Mouse (Mus musculus) spleen, adult 12 weeks (tissue): Measurements from ENCODE around the gene Zfp341.
A peak's percentile ranks its signal among the peaks of the same experiment; 100 is the strongest.

ENCODE experiments used
- DNase-seq: peaks from one replicate; pipeline ENCODE4 v3.0.0; 2022; ENCODE audit warnings: low spot score

Gene Zfp341

GRCm38 (mm10) chr2:154586405-154586804, 26.7 kb upstream of the Zfp341 start:
- DNase-seq: peak; percentile 32

- DNase-seq: no peak
Observed at GRCm38 (mm10) chr2:154589051-154589450, 24.0 kb upstream of the Zfp341 start.

GRCm38 (mm10) chr2:154591239-154591638, 21.9 kb upstream of the Zfp341 start:
- no peak for DNase-seq

- no peak for DNase-seq
Observed at GRCm38 (mm10) chr2:154593025-154593424, 20.1 kb upstream of the Zfp341 start.

DNA sequence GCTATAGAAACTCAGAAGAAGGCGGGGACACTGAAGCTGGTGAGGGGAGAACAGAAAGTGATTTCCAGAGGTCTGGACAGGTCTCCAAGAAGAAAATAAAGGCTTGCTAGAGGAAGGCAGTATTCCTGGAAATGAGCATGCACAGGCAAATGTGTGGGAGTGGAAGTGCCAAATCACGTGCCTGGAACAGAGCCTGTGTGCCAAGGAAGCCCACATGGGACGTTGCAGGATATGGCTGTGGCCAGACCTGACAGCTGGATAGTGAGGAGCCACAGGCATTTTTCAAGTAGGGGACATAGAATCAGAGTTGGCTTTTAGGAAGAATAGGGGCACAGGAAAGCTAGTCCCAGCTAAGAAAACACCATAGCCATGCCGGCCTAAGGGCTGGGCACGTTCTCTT, 17.3 kb upstream of the Zfp341 start:
- no peak for DNase-seq

DNA sequence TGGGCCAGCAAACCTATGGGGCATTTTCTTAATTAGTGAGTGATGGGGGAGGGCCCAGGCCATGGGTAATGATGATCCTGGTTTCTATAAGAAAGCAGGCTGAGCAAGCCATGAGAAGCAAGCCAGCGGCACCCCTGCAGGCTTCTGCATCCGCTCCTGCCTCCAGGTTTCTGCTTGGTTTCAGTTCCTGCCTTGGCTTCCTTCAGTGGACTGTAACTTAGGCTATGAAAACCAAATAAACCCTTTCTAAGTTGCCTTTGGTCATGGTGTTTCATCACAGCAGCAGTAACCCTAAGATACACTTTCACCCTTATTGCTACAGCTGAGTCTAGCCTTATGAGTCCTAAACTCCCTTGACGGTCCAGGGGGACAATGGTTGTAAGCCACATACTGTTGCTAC, 15.7 kb upstream of the Zfp341 start:
- DNase-seq: no peak

GRCm38 (mm10) chr2:154600586-154600985, 12.5 kb upstream of the Zfp341 start:
- DNase-seq: no peak

GRCm38 (mm10) chr2:154601324-154601723, 11.8 kb upstream of the Zfp341 start:
- no peak for DNase-seq

- no peak for DNase-seq
Observed at GRCm38 (mm10) chr2:154603007-154603637, 10.0 kb upstream of the Zfp341 start.

- DNase-seq: peak; percentile 97
Observed at GRCm38 (mm10) chr2:154603638-154604153, 9.4 kb upstream of the Zfp341 start, which contains the start of gene Pxmp4. Pxmp4 (minus strand) TSS chr2:154603708.

DNA sequence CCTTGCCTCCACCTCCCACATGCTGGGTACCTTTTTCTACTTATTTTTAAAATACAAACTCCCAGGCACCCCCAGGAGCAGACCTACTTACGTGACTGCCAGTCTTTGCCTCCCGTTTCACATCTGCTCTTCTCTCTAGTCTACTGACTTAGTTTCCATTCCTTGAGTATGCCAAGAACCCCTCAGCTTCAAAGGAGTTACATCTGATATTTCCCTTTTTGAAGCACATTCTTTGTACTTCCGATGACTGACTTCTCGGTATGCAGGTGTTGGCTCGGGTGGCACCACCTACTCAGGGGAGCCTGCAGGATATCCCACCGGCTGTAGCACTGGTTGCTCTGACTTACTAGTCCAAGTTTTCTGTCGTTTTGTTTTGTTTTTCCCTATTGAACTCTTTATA, 8.9 kb upstream of the Zfp341 start:
- DNase-seq: no peak

DNA sequence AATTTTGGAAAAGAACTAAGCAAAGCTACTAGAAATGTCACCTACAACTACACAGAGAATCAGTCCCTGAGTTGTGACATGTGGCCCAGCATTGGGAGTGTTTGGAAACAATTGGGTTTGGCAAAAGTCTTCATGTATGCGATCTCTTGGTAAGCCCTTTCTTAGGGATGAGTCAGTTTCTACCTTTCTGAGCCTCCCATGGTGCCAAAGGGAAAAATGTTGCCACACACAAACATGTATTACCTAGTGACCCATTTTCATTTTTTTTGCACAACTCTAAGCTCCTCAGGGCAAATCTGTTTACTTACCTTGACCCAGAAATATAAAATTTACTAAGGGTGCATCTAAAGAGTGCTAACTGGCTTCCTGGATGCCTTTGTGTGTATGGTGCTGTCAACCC, 6.1 kb upstream of the Zfp341 start:
- no peak for DNase-seq

- no peak for DNase-seq
Observed at GRCm38 (mm10) chr2:154609050-154609767, 3.9 kb upstream of the Zfp341 start.

DNA sequence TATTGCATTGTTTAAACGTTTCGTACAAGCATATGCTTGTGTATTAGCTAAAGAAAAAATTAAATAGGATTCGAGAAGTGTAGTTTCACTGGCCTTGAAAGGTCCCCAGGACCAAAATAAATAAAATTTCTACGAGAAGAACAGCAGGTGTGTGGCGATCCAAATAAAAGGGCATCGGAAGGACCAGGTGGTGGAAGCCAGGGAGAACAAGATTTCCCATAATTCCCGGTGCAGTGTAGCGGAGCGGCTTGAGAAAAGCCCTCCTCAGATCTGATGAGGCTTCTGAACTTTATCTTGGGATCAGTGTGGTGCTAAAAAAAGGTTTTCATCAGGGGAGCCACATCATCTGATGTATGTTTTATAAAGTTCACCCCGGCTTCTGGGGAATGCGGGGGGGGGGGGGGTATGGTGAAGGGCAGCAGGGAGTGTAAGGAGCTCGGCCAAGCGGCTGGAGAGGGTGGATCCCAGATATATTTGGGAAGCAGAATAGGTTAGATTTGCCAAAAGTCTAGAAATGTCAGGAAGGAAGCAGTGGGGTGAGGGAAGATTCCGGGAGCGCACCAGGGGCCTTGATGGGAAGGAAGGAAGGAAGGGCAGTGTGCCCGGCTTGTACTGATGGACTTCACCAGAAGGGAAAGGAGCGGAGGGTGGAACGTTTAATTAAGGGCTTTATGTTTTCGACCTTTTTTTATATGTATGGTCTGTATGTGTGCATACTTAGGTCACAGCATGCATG, 1.9 kb downstream of the Zfp341 start:
- no peak for DNase-seq

DNA sequence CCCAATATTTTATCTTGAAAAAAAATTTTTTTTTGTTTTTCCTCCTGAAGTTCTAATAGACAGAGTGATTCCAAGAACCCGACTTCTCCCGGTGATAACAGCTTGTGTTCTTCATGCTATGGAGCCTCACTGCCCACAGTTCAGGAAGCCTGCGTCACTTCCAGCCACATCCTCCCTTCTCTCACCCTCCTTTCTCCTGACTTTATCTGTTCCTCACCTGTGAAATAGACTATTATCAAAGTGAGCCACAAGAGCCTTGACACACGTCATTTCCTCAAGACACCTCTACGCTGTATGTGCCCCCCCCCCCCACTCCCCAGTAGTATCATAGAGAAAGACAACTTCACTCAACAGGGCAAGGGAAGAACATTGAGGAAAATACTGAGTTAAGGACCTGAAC, 2.6 kb downstream of the Zfp341 start:
- no peak for DNase-seq

DNA sequence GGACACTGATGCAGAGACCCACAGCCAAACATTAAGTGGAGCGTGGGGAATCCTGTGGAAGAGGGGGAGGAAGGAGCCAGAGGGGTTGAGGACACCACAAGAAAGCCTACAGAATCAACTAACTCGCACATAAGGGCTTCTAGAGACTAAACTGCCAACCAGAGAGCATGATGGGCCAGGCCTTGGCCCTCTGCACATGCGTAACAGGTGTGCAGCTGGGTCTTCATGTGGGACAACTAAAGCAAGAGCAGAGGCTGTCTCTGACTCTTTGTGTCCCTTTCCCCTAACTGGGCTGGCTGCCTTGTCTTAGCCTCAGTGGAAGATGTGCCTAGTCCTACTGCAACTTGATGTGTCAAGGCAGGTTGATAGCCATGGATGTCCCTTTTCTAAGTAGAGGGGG, 4.0 kb downstream of the Zfp341 start:
- no peak for DNase-seq

- DNase-seq: no peak
Observed at GRCm38 (mm10) chr2:154621684-154622083, 8.6 kb downstream of the Zfp341 start.

DNA sequence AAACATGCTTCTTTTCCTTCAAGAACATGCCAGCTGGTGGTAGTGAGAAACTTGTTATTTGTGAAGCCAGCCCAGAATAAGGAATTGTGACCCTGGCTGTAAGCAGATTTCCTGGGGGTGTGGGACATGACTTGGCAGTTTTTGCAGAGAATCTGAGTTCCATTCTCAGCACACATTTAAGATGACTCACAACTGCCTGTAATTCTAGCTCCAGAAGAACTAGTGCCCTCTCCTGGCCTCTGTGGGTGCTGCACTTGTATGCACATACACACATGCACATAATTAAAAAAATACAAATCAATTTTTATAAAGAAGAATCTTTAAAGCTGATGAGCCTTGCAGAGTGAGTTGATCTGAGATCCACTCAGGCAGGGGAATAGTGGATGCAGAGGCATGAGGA, 11.0 kb downstream of the Zfp341 start:
- no peak for DNase-seq

DNA sequence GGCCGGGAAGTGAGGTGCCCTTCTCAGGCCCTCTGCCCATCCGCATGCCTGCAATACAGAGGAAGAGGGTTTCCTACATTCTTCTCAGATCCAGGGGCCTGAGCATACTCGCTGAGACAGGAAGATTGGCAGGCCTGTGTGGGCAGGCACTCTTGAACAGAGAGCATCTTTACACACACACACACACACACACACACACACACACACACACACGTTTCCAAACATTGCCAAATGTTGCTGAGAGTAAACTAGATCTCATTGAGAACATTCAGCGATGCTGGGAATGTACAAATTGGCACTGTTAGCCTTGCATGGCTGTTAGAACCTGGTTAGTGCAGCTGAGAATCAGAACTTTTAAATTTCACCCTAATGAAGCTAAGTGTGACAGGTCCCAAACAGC, 17.4 kb downstream of the Zfp341 start:
- no peak for DNase-seq

DNA sequence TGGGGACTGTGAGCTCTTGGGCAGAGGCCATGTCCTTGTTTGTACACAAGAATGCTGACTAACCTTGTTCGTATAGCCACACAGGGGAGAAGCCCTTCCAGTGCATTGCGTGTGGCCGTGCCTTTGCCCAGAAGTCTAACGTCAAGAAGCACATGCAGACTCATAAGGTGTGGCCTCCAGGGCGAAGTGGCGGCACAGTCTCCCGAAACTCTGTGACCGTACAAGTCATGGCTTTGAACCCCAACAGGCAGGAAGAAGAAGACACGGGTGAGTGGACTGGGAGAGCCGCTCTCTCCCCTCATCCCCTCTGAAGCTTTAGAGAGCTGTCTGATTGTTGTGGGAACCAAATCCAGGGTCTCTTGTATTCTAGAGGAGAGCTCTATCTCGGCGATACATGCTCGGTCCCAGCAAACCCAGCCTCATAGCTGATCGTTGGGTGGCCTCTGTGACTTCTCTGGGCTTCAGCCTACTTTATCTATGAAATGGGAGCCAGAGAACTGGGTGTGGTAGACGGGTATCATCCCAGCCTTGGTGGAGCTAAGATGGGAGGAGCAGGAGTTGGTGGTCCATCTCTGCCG, 19.2 kb downstream of the Zfp341 start:
- peak; percentile 66 for DNase-seq

GRCm38 (mm10) chr2:154633039-154633742, 20.1 kb downstream of the Zfp341 start:
- peak; percentile 28 for DNase-seq
